Mouse (Mus musculus) small intestine, adult 2 months (tissue): ENCODE measurements around the gene Tcf7l1. TPM values are rescaled to one million over a fixed set of nuclear protein-coding genes. Genes with fewer than 3 reads are reported as not detected.

Source experiments
- H3K27ac ChIP-seq: fragments of 200-500 bp; 2 replicates; pipeline ENCODE4 v1.5.1; 2012; ENCODE audit warnings: low read depth, low read length, control low read depth, inconsistent platforms; ENCODE audit not compliant: insufficient read depth
- H3K27me3 ChIP-seq: fragments of 200-500 bp; 2 replicates; pipeline ENCODE4 v1.6.1; 2012; ENCODE audit warnings: mild to moderate bottlenecking, moderate library complexity, low read length, inconsistent platforms; ENCODE audit not compliant: control insufficient read depth, insufficient read depth
- H3K36me3 ChIP-seq: fragments of 200-500 bp; 2 replicates; pipeline ENCODE4 v1.6.1; 2012; ENCODE audit warnings: mild to moderate bottlenecking, low read length, control low read depth, inconsistent platforms; ENCODE audit not compliant: control insufficient read depth, insufficient read depth
- H3K4me1 ChIP-seq: fragments of 200-500 bp; 2 replicates; pipeline ENCODE4 v1.6.1; 2012; ENCODE audit warnings: low read length, inconsistent platforms, mixed read lengths; ENCODE audit not compliant: control insufficient read depth, insufficient read depth, insufficient read length
- H3K4me3 ChIP-seq: fragments of 200-500 bp; 2 replicates; pipeline ENCODE4 v1.5.1; 2012; ENCODE audit warnings: low read depth, mild to moderate bottlenecking, control low read depth, inconsistent platforms, low read length, moderate library complexity
- CTCF ChIP-seq: fragments of 200-500 bp; IDR thresholded peaks from 2 replicates; pipeline ENCODE4 v1.5.1; 2012; ENCODE audit warnings: low read depth, mild to moderate bottlenecking, control low read depth, inconsistent platforms, low read length, moderate library complexity, mixed read lengths; ENCODE audit not compliant: insufficient replicate concordance, insufficient read length; ENCODE audit errors: extremely low read depth
- POLR2A ChIP-seq: fragments of 200-500 bp; IDR thresholded peaks from 2 replicates; pipeline ENCODE4 v1.6.1; 2012; ENCODE audit warnings: low read depth, mild to moderate bottlenecking, control low read depth, inconsistent platforms, low read length, moderate library complexity
- WGBS: fragments of 180-500 bp; shearing (Covaris S2); methylation state at CpG from one replicate; pipeline ENCODE4 v1.1.7; 2018; 5-methylcytosine and 5-hydroxymethylcytosine counted together
- polyA plus RNA-seq: library from polyadenylated mRNA; depleted of rRNA; stranded (reverse); fragments of >200 nt; gene quantifications from 2 replicates; pipeline ENCODE4 v1.2.3, GENCODE M21; 2012; rRNA removed

Tcf7l1 gene
- polyA plus RNA-seq, 1 experiment = 4.7 TPM

- no peak for TF ChIP-seq POLR2A
- no peak for TF ChIP-seq CTCF
- Histone ChIP-seq H3K36me3 (peaks cover 10% of the 10 kb centered on the region; the same call in 1 of the 2 replicates), H3K4me3 (no peak overlapping the region), H3K27me3 (no peaks in the 10 kb centered on the region), H3K27ac (no peak overlapping the region), H3K4me1 (peaks cover 21% of the 10 kb centered on the region)
- 74% methylated on average over 3 of the region's 3 CpGs for WGBS
These were observed 202.4 kb downstream of the Tcf7l1 start for GRCm38 (mm10) chr6:72586701-72587100.

GRCm38 (mm10) chr6:72584154-72584553 lies 204.9 kb downstream of the Tcf7l1 start:
- Histone ChIP-seq H3K4me1 (peaks cover 7% of the 10 kb centered on the region; the same call in 1 of the 2 replicates), H3K27ac (peak overlapping the region; percentile 52), H3K36me3 (peaks cover 22% of the 10 kb centered on the region; the same call in 1 of the 2 replicates), H3K27me3 (no peaks in the 10 kb centered on the region), H3K4me3 (no peak overlapping the region)
- TF ChIP-seq POLR2A (no peak), CTCF (no peak)
- 38% methylated on average over 11 of the region's 11 CpGs for WGBS

- no peak for TF ChIP-seq POLR2A
- no peak for TF ChIP-seq CTCF
- peaks cover 27% of the 10 kb centered on the region; the same call in 1 of the 2 replicates for H3K36me3 ChIP-seq
- 84% methylated on average over 4 of the region's 4 CpGs for WGBS
- H3K4me3 ChIP-seq = no peak overlapping the region
- no peaks in the 10 kb centered on the region for H3K27me3 ChIP-seq
- peak overlapping the region; percentile 51 for H3K27ac ChIP-seq
- H3K4me1 ChIP-seq = peaks cover 7% of the 10 kb centered on the region; the same call in 1 of the 2 replicates
These were observed 205.7 kb downstream of the Tcf7l1 start for GRCm38 (mm10) chr6:72583211-72583839.

GRCm38 (mm10) chr6:72581625-72582382 lies 207.2 kb downstream of the Tcf7l1 start:
- 82% methylated on average over 11 of the region's 11 CpGs for WGBS
- H3K4me3 ChIP-seq = no peak overlapping the region
- no peaks in the 10 kb centered on the region for H3K27me3 ChIP-seq
- no peak overlapping the region for H3K27ac ChIP-seq
- no peak for TF ChIP-seq POLR2A
- no peak for TF ChIP-seq CTCF
- peaks cover 7% of the 10 kb centered on the region; the same call in 1 of the 2 replicates for H3K4me1 ChIP-seq
- peaks cover 32% of the 10 kb centered on the region; the same call in 1 of the 2 replicates for H3K36me3 ChIP-seq

Other genes with a start within 250 kb of the Tcf7l1 start
- gene Capg, start 244.9 kb downstream of the Tcf7l1 start, polyA plus RNA-seq = 17.5 and 53.4 TPM in 2 replicates
- gene Elmod3, start 190.8 kb downstream of the Tcf7l1 start, polyA plus RNA-seq = 13.3 and 22.3 TPM in 2 replicates
- gene Retsat, start 190.8 kb downstream of the Tcf7l1 start, polyA plus RNA-seq = 51.6 and 70.7 TPM in 2 replicates
- gene Tgoln1, start 172.3 kb downstream of the Tcf7l1 start, polyA plus RNA-seq = 13.4 and 24.1 TPM in 2 replicates
- 99.8 and 254 TPM in 2 replicates for gene Kcmf1, start 110.7 kb upstream of the Tcf7l1 start, polyA plus RNA-seq
- 16.5 and 30.4 TPM in 2 replicates for gene Tmsb10, start 169.5 kb upstream of the Tcf7l1 start, polyA plus RNA-seq